Mouse (Mus musculus) G1E-ER4 (cell line): ENCODE data around the gene Dctn2. TPM values are rescaled to one million over a fixed set of nuclear protein-coding genes. Genes with fewer than 3 reads are reported as not detected.

Source experiments
- GATA1 ChIP-seq: IDR thresholded peaks from one replicate; pipeline ENCODE4 v1.8.0; 2012; ENCODE audit warnings: low read length, inconsistent platforms
- polyA plus RNA-seq: library from polyadenylated mRNA; stranded (reverse); fragments of >175 nt; gene quantifications from 2 replicates; pipeline ENCODE4 v1.2.3, GENCODE M21; 2012

The Dctn2 gene
- polyA plus RNA-seq, 1 experiment: 175 TPM

GRCm38 (mm10) chr10:127290930-127291880 lies 25.0 kb downstream of the Dctn2 start:
- TF ChIP-seq GATA1: no peak

- peak; percentile 72 for TF ChIP-seq GATA1
Observed at GRCm38 (mm10) chr10:127291881-127292638, 25.9 kb downstream of the Dctn2 start.

GRCm38 (mm10) chr10:127292987-127293538 lies 26.9 kb downstream of the Dctn2 start:
- no peak for TF ChIP-seq GATA1

- TF ChIP-seq GATA1: no peak
Observed at GRCm38 (mm10) chr10:127293590-127294113, 27.5 kb downstream of the Dctn2 start.

GRCm38 (mm10) chr10:127294895-127295510 lies 28.8 kb downstream of the Dctn2 start:
- TF ChIP-seq GATA1: no peak

GRCm38 (mm10) chr10:127295986-127296794 lies 30.0 kb downstream of the Dctn2 start:
- no peak for TF ChIP-seq GATA1

GRCm38 (mm10) chr10:127297015-127297871 lies 31.1 kb downstream of the Dctn2 start:
- TF ChIP-seq GATA1: no peak

GRCm38 (mm10) chr10:127300361-127300760 lies 34.2 kb downstream of the Dctn2 start:
- TF ChIP-seq GATA1: no peak

GRCm38 (mm10) chr10:127303136-127303535 lies 37.0 kb downstream of the Dctn2 start:
- TF ChIP-seq GATA1: no peak

GRCm38 (mm10) chr10:127310523-127311475 lies 44.6 kb downstream of the Dctn2 start:
- TF ChIP-seq GATA1: no peak

- no peak for TF ChIP-seq GATA1
Observed at GRCm38 (mm10) chr10:127311476-127312355, 45.5 kb downstream of the Dctn2 start, which contains the start of gene Mars. TSS of gene Mars (minus strand) at chr10:127311786.
